Mouse (Mus musculus) spleen, postnatal 10 days (tissue): ENCODE data around the gene Rab3a.

ENCODE experiments used
- DNase-seq, 2 experiments: peaks; one replicate each; pipeline ENCODE4 v3.0.0; 2021 to 2022; ENCODE audit warnings: low spot score in 2 of 2

The Rab3a gene

GRCm38 (mm10) chr8:70774740-70775139, 20.3 kb downstream of the Rab3a start:
- DNase-seq = no peak

GRCm38 (mm10) chr8:70775227-70775626, 20.7 kb downstream of the Rab3a start:
- no peak for DNase-seq

- DNase-seq = no peak
Measured at GRCm38 (mm10) chr8:70775851-70776495, 21.5 kb downstream of the Rab3a start.

GRCm38 (mm10) chr8:70776496-70777444, 22.3 kb downstream of the Rab3a start, which contains the start of gene Pik3r2:
Gene Pik3r2 (minus strand): TSS chr8:70776713.
- peak; percentile 97 to 98 for DNase-seq

- DNase-seq = no peak
Measured at GRCm38 (mm10) chr8:70780093-70780492, 25.6 kb downstream of the Rab3a start.

- no peak for DNase-seq
Measured at GRCm38 (mm10) chr8:70786291-70787050, 32.0 kb downstream of the Rab3a start.

- no peak for DNase-seq
Measured at GRCm38 (mm10) chr8:70787051-70787445, 32.6 kb downstream of the Rab3a start.

- DNase-seq = no peak
Measured at GRCm38 (mm10) chr8:70787941-70788667, 33.6 kb downstream of the Rab3a start.

GRCm38 (mm10) chr8:70789046-70789445, 34.6 kb downstream of the Rab3a start:
- DNase-seq = no peak

GRCm38 (mm10) chr8:70790846-70791245, 36.4 kb downstream of the Rab3a start:
- DNase-seq = no peak

- peak in 1 of 2 experiments; percentile 79 for DNase-seq
Measured at GRCm38 (mm10) chr8:70791294-70791701, 36.8 kb downstream of the Rab3a start.

- peak; percentile 96 to 97 for DNase-seq
Measured at GRCm38 (mm10) chr8:70791975-70792691, 37.7 kb downstream of the Rab3a start.

- DNase-seq = peak in 1 of 2 experiments; percentile 80
Measured at GRCm38 (mm10) chr8:70792700-70793099, 38.2 kb downstream of the Rab3a start.

GRCm38 (mm10) chr8:70794215-70794614, 39.7 kb downstream of the Rab3a start:
- no peak for DNase-seq

- no peak for DNase-seq
Measured at GRCm38 (mm10) chr8:70795370-70795769, 40.9 kb downstream of the Rab3a start.

GRCm38 (mm10) chr8:70796403-70797080, 42.1 kb downstream of the Rab3a start:
- DNase-seq = no peak

GRCm38 (mm10) chr8:70797081-70798070, 42.9 kb downstream of the Rab3a start:
- DNase-seq = peak; percentile 77 to 85

GRCm38 (mm10) chr8:70798281-70798680, 43.8 kb downstream of the Rab3a start:
- DNase-seq = no peak

- no peak for DNase-seq
Measured at GRCm38 (mm10) chr8:70800648-70801047, 46.2 kb downstream of the Rab3a start.
